Mouse (Mus musculus): ENCODE measurements around the gene Mgat4c. TPM values are rescaled to one million over a fixed set of nuclear protein-coding genes. Genes with fewer than 3 reads are reported as not detected.

Mgat4c gene
- total RNA-seq, 1 experiment from 2014 or later: not detected

DNA sequence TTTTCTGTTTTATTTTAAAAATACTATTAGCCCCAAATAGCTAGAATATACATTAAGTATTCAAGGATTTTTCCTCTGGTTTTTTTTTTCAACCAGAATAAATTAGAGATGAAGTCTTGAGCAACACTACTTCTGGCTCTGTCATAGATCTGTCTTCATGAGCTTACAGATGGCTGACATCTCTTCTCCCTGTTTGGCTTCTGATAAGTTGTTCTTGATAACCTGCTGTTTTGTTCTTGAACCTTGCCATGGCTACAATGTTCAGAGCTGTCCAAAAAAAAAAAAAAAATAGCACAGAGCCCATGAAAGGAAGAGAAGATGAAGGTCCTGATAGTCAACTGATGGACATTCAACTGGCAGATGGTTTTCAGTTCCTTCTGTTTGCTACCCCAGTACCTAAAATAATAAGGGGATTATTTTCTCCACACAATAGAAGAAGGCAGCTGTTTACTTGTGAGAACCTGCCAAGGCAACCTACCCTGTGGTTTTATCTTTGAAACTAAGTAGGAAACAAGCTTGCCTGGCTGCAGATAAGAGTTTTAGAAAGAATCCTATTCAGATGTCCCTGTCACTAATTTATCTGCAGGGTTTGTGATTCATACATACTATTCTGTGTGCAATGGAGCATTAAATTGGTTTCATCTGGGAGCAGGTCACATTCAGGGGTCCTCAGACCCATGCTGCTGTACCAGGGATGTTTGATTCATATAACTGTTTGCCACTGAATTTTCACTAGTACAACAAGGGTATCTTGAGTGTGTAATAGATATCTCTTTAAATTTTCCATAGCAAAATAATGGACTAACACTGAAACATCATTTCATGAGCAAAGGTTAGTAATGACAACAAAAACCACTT, 393.5 kb downstream of the Mgat4c start:
- no peak for ATAC-seq (replicated peaks; ENCODE audit: insufficient number of reproducible peaks, low FRiP score, low TSS enrichment, poor library complexity, severe bottlenecking)

DNA sequence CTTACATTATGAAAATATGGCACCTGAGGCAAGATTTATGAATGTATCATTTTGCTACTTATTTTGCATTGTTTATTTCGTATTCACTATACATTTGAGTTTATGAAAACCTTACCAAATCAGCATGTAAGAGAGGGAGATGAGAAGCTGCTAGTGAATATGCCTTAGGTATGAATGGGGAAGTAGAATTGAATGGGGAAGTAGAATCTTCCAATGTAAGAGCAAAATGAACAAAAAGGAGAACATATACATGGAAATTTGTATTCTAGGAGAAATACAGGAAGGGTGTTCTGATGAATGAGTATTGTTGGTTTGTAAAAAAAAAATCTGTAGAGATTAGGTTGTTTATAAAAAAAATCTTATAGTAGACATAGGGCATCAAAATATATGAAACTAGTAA, 441.9 kb downstream of the Mgat4c start:
- no peak for ATAC-seq (replicated peaks; ENCODE audit: insufficient number of reproducible peaks, low FRiP score, low TSS enrichment, poor library complexity, severe bottlenecking)

DNA sequence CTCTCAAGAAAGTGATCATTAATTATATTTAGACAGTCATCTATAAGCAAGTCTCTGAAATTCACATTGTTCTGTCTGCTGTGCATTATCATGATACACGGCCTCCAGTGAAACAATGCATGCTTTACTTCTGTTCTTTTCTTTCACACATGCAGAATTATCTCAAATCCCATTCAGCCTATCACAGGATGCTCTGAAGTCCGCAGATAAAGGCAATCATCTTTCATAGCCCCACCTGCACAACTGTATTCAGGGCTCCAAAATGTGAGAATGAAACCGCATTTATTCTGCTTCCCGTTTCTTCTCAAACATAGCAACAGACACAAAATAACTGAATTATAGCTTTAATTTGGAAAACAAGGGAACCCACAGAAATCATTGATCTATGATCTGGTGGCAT, 446.1 kb downstream of the Mgat4c start:
- no peak for ATAC-seq (replicated peaks; ENCODE audit: insufficient number of reproducible peaks, low FRiP score, low TSS enrichment, poor library complexity, severe bottlenecking)

DNA sequence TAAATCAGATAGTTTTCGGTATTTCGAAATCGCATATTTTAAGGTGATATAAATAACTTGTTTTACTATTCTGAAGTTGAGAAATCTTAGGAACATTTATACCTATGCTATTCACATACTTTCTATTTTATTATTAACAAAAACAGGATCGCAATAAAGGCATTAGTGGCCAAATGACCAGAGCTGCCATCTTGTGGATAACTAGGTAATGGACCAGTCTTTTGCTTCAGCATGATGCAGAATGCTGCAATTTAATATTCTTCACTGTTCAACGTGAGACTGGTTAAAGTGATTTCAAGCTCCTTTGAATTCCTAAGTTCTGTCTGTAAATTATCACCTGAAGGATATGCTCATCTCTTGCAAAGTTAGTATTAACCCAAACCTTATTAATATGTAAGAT, 473.6 kb downstream of the Mgat4c start:
- no peak for ATAC-seq (replicated peaks; ENCODE audit: insufficient number of reproducible peaks, low FRiP score, low TSS enrichment, poor library complexity, severe bottlenecking)

DNA sequence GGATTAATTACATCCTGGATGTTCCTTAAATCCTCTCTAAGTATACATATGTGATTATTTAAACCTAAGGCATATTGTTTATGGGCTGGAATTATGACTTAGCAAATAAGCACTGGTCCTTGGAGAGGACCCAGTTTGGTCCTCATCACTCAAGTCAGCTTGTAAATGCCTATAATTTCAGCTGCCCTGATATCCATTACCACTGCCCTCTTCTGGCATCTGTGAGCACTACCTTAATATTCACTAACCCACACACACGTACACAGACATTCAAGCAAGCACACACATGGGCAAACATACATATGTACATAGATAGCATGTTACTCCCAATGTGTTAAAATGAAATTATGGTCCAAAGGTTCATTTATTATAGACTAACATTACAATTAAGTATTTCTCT, 474.6 kb downstream of the Mgat4c start:
- no peak for ATAC-seq (replicated peaks; ENCODE audit: insufficient number of reproducible peaks, low FRiP score, low TSS enrichment, poor library complexity, severe bottlenecking)

DNA sequence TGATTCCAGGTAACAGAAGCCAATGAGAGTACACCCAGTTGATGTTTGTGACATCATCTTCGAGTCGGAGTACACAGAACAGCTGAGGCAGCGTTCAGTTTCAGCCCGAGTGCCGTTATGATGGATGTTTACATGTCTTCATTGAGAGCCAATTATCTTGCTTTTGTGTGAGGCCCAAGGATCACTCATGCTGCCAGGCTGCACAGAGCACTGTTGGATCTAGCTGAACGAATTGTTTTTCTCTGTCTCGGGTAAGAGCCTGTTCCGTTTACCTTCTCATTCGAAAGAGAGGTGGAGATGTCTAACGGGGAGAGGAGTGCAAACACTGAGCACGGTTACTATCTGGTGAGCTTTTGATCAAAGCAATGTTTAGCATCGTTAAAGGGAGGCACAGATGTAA, 477.5 kb downstream of the Mgat4c start:
- ATAC-seq (replicated peaks; ENCODE audit: insufficient number of reproducible peaks, low FRiP score, low TSS enrichment, poor library complexity, severe bottlenecking): no peak

DNA sequence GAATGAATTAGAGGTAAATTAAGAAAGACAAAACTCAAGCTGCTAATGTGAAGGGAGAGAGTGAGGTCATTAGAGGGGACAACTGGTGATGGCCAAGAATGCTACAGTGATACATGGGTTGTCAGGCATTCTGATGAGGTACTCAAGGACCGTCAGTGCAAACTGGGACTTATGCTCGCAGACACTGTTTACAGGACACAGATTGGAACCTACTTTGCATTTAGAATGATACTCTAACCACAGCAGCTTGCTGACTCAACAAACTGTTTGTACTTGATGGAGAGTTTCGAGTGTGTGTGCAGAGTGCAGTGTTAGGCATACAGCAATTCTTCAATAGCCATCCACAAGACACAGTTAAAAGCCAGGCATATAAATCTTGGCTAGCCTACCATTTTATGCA, 503.4 kb downstream of the Mgat4c start:
- ATAC-seq (replicated peaks; ENCODE audit: insufficient number of reproducible peaks, low FRiP score, low TSS enrichment, poor library complexity, severe bottlenecking): no peak

DNA sequence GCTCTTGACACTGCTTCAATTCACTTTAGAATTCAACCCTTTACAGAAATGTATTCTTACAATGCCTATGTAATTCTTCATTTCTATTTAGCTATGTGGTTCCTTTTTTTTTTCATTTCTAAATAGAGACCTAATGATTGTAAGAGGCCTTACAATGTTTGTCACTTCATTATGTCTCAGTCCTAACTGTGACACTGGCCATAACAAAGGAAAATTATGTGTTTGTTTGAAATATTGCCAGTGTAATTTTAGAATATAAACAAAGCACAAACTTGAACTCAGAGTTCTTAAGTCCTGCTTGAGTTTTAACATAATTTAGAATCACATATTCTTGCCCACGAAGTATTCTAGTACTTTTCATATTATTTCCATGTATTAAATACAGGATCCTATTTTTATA, 510.4 kb downstream of the Mgat4c start:
- no peak for ATAC-seq (replicated peaks; ENCODE audit: insufficient number of reproducible peaks, low FRiP score, low TSS enrichment, poor library complexity, severe bottlenecking)

DNA sequence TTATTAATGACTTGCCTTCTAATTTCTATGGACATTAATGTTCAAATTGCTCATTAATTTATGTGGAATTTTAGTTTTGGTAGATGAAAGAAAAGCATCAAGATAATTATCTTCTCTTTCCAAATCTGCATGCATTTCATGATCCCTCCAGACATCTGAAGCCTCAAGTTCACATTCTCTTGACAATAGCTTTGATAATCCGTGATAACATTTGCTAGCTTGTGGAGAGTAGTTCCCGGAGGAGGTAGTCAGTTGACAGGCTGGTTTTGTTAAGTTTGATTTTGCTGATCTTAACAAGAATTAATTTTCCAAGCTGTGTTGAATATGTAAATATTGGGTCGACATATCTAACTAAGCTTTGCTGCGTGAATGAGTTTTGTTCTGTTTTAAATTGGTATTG, 515.6 kb downstream of the Mgat4c start:
- no peak for ATAC-seq (replicated peaks; ENCODE audit: insufficient number of reproducible peaks, low FRiP score, low TSS enrichment, poor library complexity, severe bottlenecking)

DNA sequence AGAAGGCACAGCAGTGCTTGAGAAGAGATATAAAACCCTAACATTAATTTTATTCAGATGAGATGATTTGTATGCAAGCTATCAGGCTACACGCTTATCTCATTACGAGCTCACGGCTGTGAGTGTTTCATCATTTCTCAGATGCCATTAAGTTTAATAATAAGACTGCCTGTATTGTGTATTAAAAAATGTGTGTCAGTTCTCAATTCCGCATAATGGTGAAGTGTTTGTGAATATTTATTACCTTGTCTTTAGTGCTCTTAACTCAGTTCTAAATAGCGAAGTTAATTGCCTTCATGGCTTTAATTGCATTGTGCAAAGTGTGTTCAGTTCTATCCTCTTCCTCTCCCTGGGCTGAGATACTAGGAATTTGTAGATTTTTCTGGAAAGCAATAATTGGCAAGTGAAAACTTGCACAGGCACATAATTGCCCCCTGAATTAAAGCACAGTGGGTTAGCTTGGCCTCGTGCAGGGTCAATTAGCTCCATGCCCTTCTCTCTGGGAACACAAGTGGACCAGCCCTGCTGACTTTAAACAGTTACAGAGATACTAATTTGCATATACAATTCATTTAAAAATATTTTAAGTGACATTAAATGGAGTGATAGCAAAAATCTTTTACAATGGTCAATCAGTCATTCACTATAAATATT, 557.4 kb downstream of the Mgat4c start:
- ATAC-seq (replicated peaks; ENCODE audit: insufficient number of reproducible peaks, low FRiP score, low TSS enrichment, poor library complexity, severe bottlenecking): no peak

DNA sequence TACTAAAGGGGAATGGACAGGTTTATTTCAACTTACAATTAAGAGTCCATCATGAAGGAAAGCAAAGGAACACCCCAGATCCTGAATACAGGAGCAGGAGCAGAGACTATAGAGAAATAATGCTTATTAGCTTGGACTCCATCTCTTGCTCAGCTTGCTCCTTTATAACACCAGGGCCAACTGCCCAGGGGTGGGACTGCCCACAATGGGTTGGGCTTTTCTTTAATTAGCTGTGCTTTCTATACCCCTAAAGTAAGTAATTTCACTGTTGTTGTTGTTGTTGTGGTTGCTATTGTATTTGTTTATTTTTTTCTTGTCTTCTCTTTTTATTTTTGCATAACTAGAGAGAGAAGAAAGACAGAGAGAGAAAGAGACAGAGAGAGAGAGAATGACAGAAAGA, 562.6 kb downstream of the Mgat4c start:
- ATAC-seq (replicated peaks; ENCODE audit: insufficient number of reproducible peaks, low FRiP score, low TSS enrichment, poor library complexity, severe bottlenecking): no peak

DNA sequence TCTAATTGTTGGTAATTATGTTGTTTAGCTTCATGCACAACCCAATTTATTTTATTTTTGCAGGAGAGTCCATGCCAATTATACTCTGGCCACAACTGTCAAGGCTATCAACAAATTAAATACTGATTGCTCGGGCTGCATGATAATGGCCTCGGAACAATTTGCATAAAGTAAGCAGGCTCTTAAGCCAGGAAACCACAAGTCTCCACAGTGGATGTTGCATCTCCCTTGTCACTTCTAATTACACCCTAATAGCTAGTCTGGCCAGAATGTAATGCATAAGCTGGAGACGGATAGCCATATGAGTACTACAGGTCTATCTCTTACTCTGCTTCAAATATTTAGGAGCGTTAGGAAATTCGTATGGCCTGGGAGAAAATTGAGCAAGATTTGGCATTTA, 563.3 kb downstream of the Mgat4c start:
- no peak for ATAC-seq (replicated peaks; ENCODE audit: insufficient number of reproducible peaks, low FRiP score, low TSS enrichment, poor library complexity, severe bottlenecking)

DNA sequence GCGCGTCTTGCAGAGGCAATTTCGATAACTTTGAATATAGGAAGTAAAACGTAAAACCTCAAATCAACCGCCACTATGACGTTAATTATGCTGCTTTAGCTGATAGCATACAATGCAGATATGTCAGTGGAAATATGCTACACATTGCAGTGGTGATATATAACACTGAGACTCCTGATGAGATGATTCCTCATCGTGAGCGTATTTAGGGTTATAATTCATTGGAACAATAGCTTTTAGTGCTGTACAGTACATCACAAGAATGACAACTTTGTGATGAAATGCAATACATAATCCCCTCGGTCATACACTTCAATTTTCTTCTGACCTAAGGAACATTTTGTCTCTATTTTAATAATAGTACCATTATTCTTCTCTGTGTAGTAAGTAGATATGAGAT, 564.0 kb downstream of the Mgat4c start:
- no peak for ATAC-seq (replicated peaks; ENCODE audit: insufficient number of reproducible peaks, low FRiP score, low TSS enrichment, poor library complexity, severe bottlenecking)

DNA sequence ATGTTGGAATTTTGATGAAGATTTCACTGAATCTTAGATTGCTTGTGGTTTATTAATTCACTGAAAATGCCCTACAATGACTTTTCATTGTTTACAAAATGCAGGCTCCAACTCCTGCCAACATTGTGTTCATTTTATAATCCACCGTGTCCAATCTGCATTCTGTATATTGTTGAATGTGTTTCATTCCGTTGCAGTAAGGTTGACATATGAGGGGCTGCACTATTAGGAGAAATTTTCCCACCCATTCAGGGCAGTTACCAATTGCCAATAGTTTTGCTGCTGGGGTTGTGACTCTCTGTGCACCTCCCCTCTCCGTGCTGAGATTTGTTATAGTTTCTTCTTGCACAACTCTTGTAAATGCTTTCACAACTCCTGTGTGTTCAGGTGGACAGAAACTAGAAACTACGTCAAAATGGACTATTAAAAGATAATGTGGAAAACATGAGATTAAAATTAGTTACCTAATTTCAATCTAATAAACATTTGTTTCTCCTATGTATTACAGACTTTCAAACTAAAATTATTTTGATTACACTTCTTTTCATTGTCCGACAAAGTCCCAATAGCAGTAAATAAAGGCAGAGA, 627.7 kb downstream of the Mgat4c start:
- no peak for ATAC-seq (replicated peaks; ENCODE audit: insufficient number of reproducible peaks, low FRiP score, low TSS enrichment, poor library complexity, severe bottlenecking)

DNA sequence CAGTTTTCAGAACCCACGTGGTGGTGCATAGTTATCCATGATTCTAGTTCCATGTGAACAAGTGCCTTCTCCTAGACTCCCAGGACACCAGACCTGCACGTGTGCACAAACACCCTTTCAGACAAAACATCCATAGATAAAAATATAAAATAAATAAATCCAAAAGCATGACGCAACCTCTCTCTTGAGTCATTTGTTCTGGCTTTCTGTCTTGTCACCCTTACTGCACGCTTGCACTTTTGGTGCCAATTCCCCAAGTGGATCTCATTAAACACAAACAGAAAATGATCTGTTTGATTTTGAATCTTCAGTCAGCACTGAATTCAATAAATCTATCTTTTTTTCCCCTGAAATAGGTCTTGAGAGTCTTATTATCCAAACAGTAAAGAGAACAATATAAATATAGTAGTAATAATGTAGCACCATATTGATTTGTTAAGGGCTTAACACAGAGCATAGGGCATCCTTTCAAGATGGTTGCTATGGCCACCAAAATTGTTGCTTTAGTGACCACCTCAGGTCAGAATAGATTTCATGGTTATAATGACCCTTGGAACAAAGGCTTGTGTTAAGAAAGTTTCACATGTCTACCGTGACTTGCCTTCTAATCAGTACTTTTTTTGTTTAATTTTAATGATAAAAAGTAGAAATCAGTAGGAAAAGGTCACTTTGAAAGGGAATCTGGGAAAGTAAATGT, 684.5 kb downstream of the Mgat4c start:
- ATAC-seq (replicated peaks; ENCODE audit: insufficient number of reproducible peaks, low FRiP score, low TSS enrichment, poor library complexity, severe bottlenecking): no peak

DNA sequence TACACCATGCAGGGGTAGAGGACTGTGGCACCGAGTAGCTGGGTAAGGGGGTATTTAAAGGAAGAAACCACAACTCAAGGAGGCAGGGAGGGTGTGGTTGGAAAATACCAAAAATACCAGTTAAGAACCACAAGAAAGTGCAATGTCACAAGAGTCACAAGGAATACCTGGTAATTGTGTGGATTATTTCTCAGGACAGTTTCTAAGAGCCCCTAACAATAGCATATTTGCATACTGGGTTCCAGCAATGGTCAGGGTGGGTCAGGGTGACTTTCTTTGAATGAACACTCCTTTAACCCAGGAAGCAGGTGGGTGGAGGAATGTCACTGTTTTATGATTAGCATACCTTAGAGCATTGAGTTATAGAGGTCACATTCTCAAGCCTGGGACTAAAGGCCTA, 689.3 kb downstream of the Mgat4c start:
- no peak for ATAC-seq (replicated peaks; ENCODE audit: insufficient number of reproducible peaks, low FRiP score, low TSS enrichment, poor library complexity, severe bottlenecking)

DNA sequence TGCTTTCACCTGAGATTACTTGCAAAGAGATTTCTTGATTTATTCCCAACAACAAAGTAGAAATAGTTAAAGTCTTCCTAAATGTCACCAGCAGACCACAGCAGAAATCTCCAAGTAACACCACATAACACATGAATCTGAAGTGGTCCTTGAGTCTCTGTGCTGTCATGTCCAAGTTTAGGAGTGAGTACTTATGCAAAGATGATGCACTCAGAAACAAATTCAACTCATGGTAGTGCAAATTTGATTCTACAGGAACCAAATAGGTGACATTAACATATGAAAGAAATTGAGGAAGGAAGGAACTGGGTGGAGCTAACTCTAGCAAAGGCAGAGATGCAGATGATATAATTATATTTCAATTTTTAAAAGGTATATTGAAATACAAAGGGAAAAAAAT, 690.8 kb downstream of the Mgat4c start:
- ATAC-seq (replicated peaks; ENCODE audit: insufficient number of reproducible peaks, low FRiP score, low TSS enrichment, poor library complexity, severe bottlenecking): no peak

DNA sequence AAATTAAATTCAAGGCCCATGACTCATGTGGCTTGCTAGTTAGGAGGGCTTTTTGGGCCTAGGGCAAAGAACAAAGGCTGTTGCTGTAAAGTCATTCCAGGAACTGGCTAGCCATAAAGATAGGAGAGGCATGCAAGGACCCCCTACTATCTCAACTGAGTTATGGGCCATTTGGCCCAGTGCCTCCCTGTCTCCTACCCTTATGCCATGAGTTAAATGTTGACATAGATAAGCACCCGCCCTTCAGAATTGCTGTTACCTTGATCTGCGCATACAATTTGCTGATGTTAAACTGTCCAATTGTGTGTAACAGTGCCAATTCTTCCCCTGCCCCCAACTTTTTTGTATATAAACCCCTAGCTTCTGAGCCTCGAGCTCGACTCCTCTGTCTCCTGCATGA, 692.8 kb downstream of the Mgat4c start:
- ATAC-seq (replicated peaks; ENCODE audit: insufficient number of reproducible peaks, low FRiP score, low TSS enrichment, poor library complexity, severe bottlenecking): no peak

DNA sequence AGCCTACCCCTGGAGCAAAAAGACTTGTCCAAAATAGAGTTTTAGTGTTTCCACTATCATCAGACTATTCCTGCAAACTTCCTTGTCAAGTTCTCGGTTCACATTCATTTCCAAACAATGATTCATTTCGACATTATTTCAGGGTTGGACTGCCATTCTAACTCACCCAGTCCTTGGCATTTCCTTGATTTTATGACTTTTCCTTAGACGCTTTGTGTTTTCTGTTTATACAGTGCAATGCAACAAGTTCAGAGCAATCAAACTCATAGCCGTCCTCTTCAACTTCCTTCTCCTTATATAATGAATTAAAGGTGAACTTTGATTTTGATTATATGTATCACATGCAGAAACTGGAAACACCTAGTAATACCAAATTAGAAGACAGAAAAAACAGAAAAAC, 696.1 kb downstream of the Mgat4c start:
- ATAC-seq (replicated peaks; ENCODE audit: insufficient number of reproducible peaks, low FRiP score, low TSS enrichment, poor library complexity, severe bottlenecking): no peak

DNA sequence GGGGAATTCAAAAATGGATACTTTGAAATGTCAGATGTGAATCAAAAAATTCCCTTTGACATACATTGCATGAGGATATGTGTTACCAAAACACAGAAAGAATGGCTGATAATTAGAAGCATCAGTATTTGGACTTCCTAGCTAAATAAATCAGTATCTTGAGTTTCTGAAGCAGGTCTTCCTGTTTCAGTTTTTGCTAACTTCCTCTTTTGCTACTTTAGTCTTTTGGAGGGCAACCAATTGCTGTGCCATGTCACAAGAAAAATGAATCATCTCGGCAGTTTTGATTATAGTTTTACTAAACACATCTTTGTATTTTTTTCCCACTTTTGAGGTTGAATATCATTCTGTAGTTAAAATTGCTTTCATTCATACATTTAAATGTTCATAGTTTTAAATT, 707.9 kb downstream of the Mgat4c start:
- no peak for ATAC-seq (replicated peaks; ENCODE audit: insufficient number of reproducible peaks, low FRiP score, low TSS enrichment, poor library complexity, severe bottlenecking)
